Mouse (Mus musculus): ENCODE measurements around the gene Rbm42.

The Rbm42 gene

DNA sequence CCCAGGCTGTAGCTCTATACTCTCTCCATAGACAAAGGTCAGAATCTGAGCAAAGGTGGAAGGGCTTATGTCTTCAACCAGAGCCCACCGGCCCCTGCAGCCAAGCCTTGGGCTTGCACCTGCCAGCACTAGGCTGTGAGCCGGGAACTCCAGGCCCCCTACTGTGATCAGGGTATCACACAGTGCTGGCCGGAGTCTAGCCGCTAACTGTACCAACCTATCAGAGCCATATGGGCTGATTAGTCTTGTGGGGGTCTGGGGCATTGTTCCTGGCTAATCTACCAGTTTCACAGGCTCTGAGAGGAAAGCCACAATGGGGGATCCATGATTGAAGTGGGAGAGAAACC is 58.5 kb downstream of the Rbm42 start:
- no peak for DNase-seq (ENCODE audit: inconsistent age in 2 of 2, low spot score in 1 of 2)

Measured in adrenal gland, adult (tissue).